9 mouse cellular contexts compared by ENCODE assay signal in the genomic region with DNA sequence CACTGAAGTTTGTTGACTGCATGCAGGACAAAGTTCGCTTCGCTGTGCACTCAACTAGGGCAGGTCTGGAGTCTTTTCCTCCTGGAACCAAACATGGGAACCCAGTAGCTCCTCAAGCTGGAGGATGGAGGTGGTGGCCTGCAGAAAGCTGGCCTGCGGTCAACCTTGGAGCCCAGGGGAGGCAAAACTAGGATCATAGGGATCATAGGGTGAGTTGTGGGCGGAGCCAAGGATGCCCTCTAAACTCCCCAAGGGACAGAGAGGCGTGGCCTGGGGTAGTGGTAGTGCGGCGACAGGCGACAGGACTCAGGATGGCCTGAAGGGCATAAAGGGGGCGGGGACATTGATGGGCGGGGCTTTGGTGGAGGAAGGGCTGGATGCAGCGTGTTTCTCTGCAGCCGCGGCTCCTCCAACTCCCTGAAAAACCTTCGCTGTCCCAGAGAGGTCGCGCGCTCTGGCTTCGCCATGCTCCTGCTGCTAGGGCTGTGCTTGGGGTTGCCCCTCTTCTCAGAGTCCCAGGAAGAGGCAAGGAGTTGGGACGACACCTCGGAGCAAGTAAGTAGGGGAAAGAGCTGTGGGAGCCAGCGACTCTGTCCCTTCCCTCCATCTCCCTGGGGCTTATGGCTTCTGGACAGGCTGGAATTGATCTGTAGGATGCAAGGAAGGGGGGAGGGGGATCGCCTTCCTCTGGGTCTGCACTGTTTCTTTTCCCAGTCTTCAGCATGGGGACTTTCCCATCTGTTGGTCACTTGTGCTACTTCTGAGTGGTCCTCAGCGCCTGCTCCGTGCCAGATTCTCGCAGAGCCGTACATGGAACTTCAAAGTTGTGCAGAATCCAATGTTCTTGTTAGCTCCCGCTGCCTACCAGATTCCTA. TPM values are rescaled to one million over a fixed set of nuclear protein-coding genes. Genes with fewer than 3 reads are reported as not detected.
DNase-seq lines count a peak whose midpoint lies in the region; ATAC-seq and TF ChIP-seq lines count a peak whose summit lies in the region.
"Had no signal": no experiment of that assay in that cellular context is flagged by ENCODE, and none has a peak within 500 bp of the region (broad histone marks: within the 10 kb centered on the region; RNA-seq: fewer than 3 reads in every experiment).

Gene Itih5 (plus strand): TSS at position 371 of the 875 bp plus-strand sequence.

- ATAC-seq in hindbrain, postnatal 0 days, result peak; percentile 78; the same call in 1 of the 2 replicates

- no peaks in the 10 kb centered on the region for H3K9me3 ChIP-seq in hindbrain, postnatal 0 days (ENCODE audit: low read length)
- H3K9me3 ChIP-seq in limb, embryonic 10.5 days (replicated peaks), result no peaks in the 10 kb centered on the region
- H3K9me3 ChIP-seq in midbrain, embryonic 10.5 days (replicated peaks), result no peaks in the 10 kb centered on the region

- H3K36me3 ChIP-seq in hindbrain, postnatal 0 days (ENCODE audit: insufficient read depth, low read length), result no peaks in the 10 kb centered on the region
- no peaks in the 10 kb centered on the region for H3K36me3 ChIP-seq in limb, embryonic 10.5 days
- no peaks in the 10 kb centered on the region for H3K36me3 ChIP-seq in midbrain, embryonic 10.5 days
- H3K36me3 ChIP-seq in splenic B cell, adult 2 months (ENCODE audit: control insufficient read depth, insufficient read depth, low read length, poor library complexity, severe bottlenecking), result no peaks in the 10 kb centered on the region

- peak within 1 kb of the TSS; percentile 65 for H3K4me2 ChIP-seq in hindbrain, postnatal 0 days (ENCODE audit: low read depth, low read length)

- H3K9ac ChIP-seq in hindbrain, postnatal 0 days (replicated peaks; ENCODE audit: low read length), result no peak within 1 kb of the TSS

- 8% methylated on average over 27 of the region's 27 CpGs for WGBS in hindbrain, postnatal 0 days
- WGBS in limb, embryonic 10.5 days, result 6% methylated on average over 27 of the region's 27 CpGs
- WGBS in midbrain, embryonic 10.5 days, result 5% methylated on average over 27 of the region's 27 CpGs

- H3K27me3 ChIP-seq in hindbrain, postnatal 0 days (ENCODE audit: insufficient read depth, low read length), result 0 out of 2 replicates have a peak, but pooled peaks cover 4% of the 10 kb centered on the region
- no peaks in the 10 kb centered on the region for H3K27me3 ChIP-seq in limb, embryonic 10.5 days (ENCODE audit: low read depth, poor library complexity, severe bottlenecking)
- H3K27me3 ChIP-seq in midbrain, embryonic 10.5 days (ENCODE audit: low read depth, poor library complexity, severe bottlenecking), result no peaks in the 10 kb centered on the region
- no peaks in the 10 kb centered on the region for H3K27me3 ChIP-seq in splenic B cell, adult 2 months (ENCODE audit: control insufficient read depth, insufficient read depth, low read length, poor library complexity, severe bottlenecking)

- H3K4me3 ChIP-seq in gastrocnemius, adult 2 months, result peak within 1 kb of the TSS; percentile 78
- peak within 1 kb of the TSS; percentile 36 for H3K4me3 ChIP-seq in hindbrain, postnatal 0 days (ENCODE audit: low read length)
- peak within 1 kb of the TSS; percentile 58 for H3K4me3 ChIP-seq in limb, embryonic 10.5 days
- peak within 1 kb of the TSS; percentile 60 for H3K4me3 ChIP-seq in midbrain, embryonic 10.5 days
- H3K4me3 ChIP-seq: myocyte had no signal

- no peak for TF ChIP-seq CTCF in brain, embryonic 14.5 days (IDR thresholded peaks at IDR 0.05; ENCODE audit: borderline replicate concordance, extremely low read depth, insufficient read depth, insufficient read length)
- no peak for TF ChIP-seq CTCF in gastrocnemius, adult 2 months (IDR thresholded peaks at IDR 0.05)
- TF ChIP-seq CTCF in hindbrain, postnatal 0 days (IDR thresholded peaks at IDR 0.05; ENCODE audit: low read depth), result 0 out of 2 replicates have a peak, but pooled peaks have one; percentile 8

- intact Hi-C loops in gastrocnemius, adult 2 months (cut with DNase I), result no loop called here

- H3K27ac ChIP-seq in gastrocnemius, adult 2 months, result peak within 1 kb of the TSS; percentile 78
- H3K27ac ChIP-seq in hindbrain, postnatal 0 days, result no peak within 1 kb of the TSS
- peak within 1 kb of the TSS; percentile 75 for H3K27ac ChIP-seq in limb, embryonic 10.5 days
- peak within 1 kb of the TSS; percentile 68 for H3K27ac ChIP-seq in midbrain, embryonic 10.5 days (replicated peaks)

- DNase-seq in R1 (ENCODE audit: low read depth, low spot score), result peak; percentile 72
- peak; percentile 59 for DNase-seq in brain, embryonic 14.5 days (ENCODE audit: low read depth)
- DNase-seq in gastrocnemius, adult 2 months, result peak; percentile 72
- peak; percentile 45 for DNase-seq in hindbrain, postnatal 0 days (ENCODE audit: low spot score)
- peak; percentile 79 for DNase-seq in limb, embryonic 10.5 days (ENCODE audit: low spot score)
- DNase-seq in midbrain, embryonic 10.5 days (ENCODE audit: low spot score), result peak; percentile 79
- peak; percentile 85 for DNase-seq in splenic B cell, adult 2 months (ENCODE audit: low read depth, low spot score)
- no peak for DNase-seq in cerebellum, adult 9-10 months

- no peak for TF ChIP-seq POLR2A in brain, embryonic 14.5 days (IDR thresholded peaks at IDR 0.05; ENCODE audit: borderline replicate concordance, extremely low read depth, insufficient read depth, insufficient read length, poor library complexity, severe bottlenecking)

- H3K4me1 ChIP-seq in hindbrain, postnatal 0 days (ENCODE audit: insufficient read depth, low read length), result 0 out of 2 replicates have a peak, but pooled peaks cover 3% of the 10 kb centered on the region
- H3K4me1 ChIP-seq in limb, embryonic 10.5 days, result peaks cover 16% of the 10 kb centered on the region
- H3K4me1 ChIP-seq in midbrain, embryonic 10.5 days, result peaks cover 18% of the 10 kb centered on the region

RNA-seq across cellular contexts. Expression of gene Itih5, which starts in this region (rescaled TPM):
- polyA plus RNA-seq in brain, embryonic 14.5 days (2012; rRNA removed), result 3.1 and 7.3 TPM in 2 replicates
- total RNA-seq in gastrocnemius, adult 2 months (2021), result 10 to 100 TPM in 1 of 2 experiments, 1 to 10 TPM in 1; 7.3 to 14.9 TPM
- 15.3 and 16.7 TPM in 2 replicates for total RNA-seq in hindbrain, postnatal 0 days (2014; rRNA removed)
- 11.2 and 11.6 TPM in 2 replicates for polyA plus RNA-seq in hindbrain, postnatal 0 days (2015; fragmentation: Nextera tagmentation; extraction: Ambion mirVana)
- polyA plus RNA-seq in limb, embryonic 10.5 days (2016; fragmentation: Nextera tagmentation; extraction: Ambion mirVana), result 2.5 and 2.8 TPM in 2 replicates
- 6.3 and 6.5 TPM in 2 replicates for polyA plus RNA-seq in midbrain, embryonic 10.5 days (2016; fragmentation: Nextera tagmentation; extraction: Ambion mirVana)
- polyA plus RNA-seq: myocyte had no signal
